Mouse (Mus musculus) liver, embryonic 14.5 days (tissue): Measurements from ENCODE around the gene Efcab9. TPM values are rescaled to one million over a fixed set of nuclear protein-coding genes. Genes with fewer than 3 reads are reported as not detected.

Experiments used
- ATAC-seq: fragments of 200-750 bp; cut with Nextera tagmentation; 2 replicates; pipeline ENCODE4 v1.8.0; 2017; ENCODE audit warnings: moderate number of reproducible peaks, mild to moderate bottlenecking, moderate library complexity; ENCODE audit not compliant: insufficient read depth
- DNase-seq, 3 experiments: peaks; one replicate each; pipeline ENCODE4 v3.0.0-alpha.2; 2012 to 2013; ENCODE audit warnings: low read depth in 3 of 3, low spot score in 3 of 3
- H3K27ac ChIP-seq: fragments of 300-500 bp; sonication (generic); 2 replicates; pipeline ENCODE4 v1.5.1; 2014; ENCODE audit warnings: moderate library complexity, mild to moderate bottlenecking, control low read depth, inconsistent platforms
- H3K27me3 ChIP-seq: fragments of 300-500 bp; sonication (generic); 2 replicates; pipeline ENCODE4 v1.6.1; 2014; ENCODE audit warnings: mild to moderate bottlenecking, low read length, moderate library complexity; ENCODE audit not compliant: control insufficient read depth, insufficient read depth
- H3K36me3 ChIP-seq: fragments of 300-500 bp; sonication (generic); replicated peaks from 2 replicates; pipeline ENCODE4 v1.6.1; 2014; ENCODE audit warnings: low read depth; ENCODE audit not compliant: control insufficient read depth, insufficient read depth
- H3K4me1 ChIP-seq, 2 experiments: fragments of 200-500 bp in 1 of 2; fragments of 300-500 bp in 1 of 2; sonication (generic) in 1 of 2; replicated peaks; 2 replicates each; pipeline ENCODE4 v1.6.1; 2012 to 2014; ENCODE audit warnings: antibody characterized with exemption in 1 of 2, inconsistent platforms in 1 of 2, low read length in 1 of 2; ENCODE audit not compliant: control insufficient read depth in 2 of 2, insufficient read depth in 2 of 2
- H3K4me2 ChIP-seq: fragments of 300-500 bp; sonication (generic); 2 replicates; pipeline ENCODE4 v1.6.1; 2014; ENCODE audit warnings: low read depth, mild to moderate bottlenecking, control low read depth, moderate library complexity
- H3K4me3 ChIP-seq, 2 experiments: fragments of 200-500 bp in 1 of 2; fragments of 300-500 bp in 1 of 2; sonication (generic) in 1 of 2; 2 replicates each; pipeline ENCODE4 v1.5.1; 2012 to 2014; ENCODE audit warnings: low read depth in 2 of 2, low read length in 2 of 2, mild to moderate bottlenecking in 2 of 2, control low read depth in 1 of 2, inconsistent platforms in 1 of 2, moderate library complexity in 1 of 2; ENCODE audit not compliant: insufficient read depth in 1 of 2
- H3K9ac ChIP-seq: fragments of 300-500 bp; sonication (generic); replicated peaks from 2 replicates; pipeline ENCODE4 v1.6.1; 2014; ENCODE audit warnings: mild to moderate bottlenecking, control low read depth, moderate library complexity
- H3K9me3 ChIP-seq: fragments of 300-500 bp; sonication (generic); 2 replicates; pipeline ENCODE4 v1.6.1; 2016; ENCODE audit warnings: low read length, mixed read lengths; ENCODE audit not compliant: control insufficient read depth
- CTCF ChIP-seq: IDR thresholded peaks from 2 replicates; pipeline ENCODE4 v1.5.1; 2016; ENCODE audit warnings: antibody characterized with exemption, low read depth, control low read depth
- EP300 ChIP-seq: IDR thresholded peaks from 2 replicates; pipeline ENCODE4 v1.6.1; 2016; ENCODE audit warnings: antibody characterized with exemption, low read depth
- WGBS: fragments of 180-500 bp; shearing (Covaris S2); extraction: QIAGEN DNeasy Blood & Tissue Kit; methylation state at CpG from one replicate; pipeline ENCODE4 v1.1.7; 2014; ENCODE audit not compliant: insufficient replicate concordance; 5-methylcytosine and 5-hydroxymethylcytosine counted together
- polyA plus RNA-seq, 2 experiments: library from polyadenylated mRNA; depleted of rRNA in 1 of 2; stranded (reverse) in 1 of 2; unstranded in 1 of 2; fragments of >200 nt; fragmentation: Nextera tagmentation in 1 of 2; extraction: Ambion mirVana in 1 of 2; gene quantifications; 2 replicates each; pipeline versions ENCODE4 v1.2.1 to v1.2.3; 2012 to 2014

Efcab9 gene
- polyA plus RNA-seq, 2 experiments = 0.22 to 0.26 TPM

- H3K9me3 ChIP-seq = no peaks in the 10 kb centered on the region
- no peak overlapping the region for H3K4me2 ChIP-seq
- H3K4me1 ChIP-seq = peaks cover 9 to 33% of the 10 kb centered on the region in 2 experiments
- H3K27me3 ChIP-seq = no peaks in the 10 kb centered on the region
- H3K9ac ChIP-seq = no peak overlapping the region
- TF ChIP-seq EP300 (no peak), CTCF (no peak)
- WGBS = 46% methylated on average over 5 of the region's 5 CpGs
- no peak for ATAC-seq
- H3K36me3 ChIP-seq = no peaks in the 10 kb centered on the region
- H3K27ac ChIP-seq = no peak overlapping the region
- H3K4me3 ChIP-seq = no peak overlapping the region
- no peak for DNase-seq
These were observed 30.8 kb upstream of the Efcab9 start for GRCm38 (mm10) chr11:32562706-32563105.

DNA sequence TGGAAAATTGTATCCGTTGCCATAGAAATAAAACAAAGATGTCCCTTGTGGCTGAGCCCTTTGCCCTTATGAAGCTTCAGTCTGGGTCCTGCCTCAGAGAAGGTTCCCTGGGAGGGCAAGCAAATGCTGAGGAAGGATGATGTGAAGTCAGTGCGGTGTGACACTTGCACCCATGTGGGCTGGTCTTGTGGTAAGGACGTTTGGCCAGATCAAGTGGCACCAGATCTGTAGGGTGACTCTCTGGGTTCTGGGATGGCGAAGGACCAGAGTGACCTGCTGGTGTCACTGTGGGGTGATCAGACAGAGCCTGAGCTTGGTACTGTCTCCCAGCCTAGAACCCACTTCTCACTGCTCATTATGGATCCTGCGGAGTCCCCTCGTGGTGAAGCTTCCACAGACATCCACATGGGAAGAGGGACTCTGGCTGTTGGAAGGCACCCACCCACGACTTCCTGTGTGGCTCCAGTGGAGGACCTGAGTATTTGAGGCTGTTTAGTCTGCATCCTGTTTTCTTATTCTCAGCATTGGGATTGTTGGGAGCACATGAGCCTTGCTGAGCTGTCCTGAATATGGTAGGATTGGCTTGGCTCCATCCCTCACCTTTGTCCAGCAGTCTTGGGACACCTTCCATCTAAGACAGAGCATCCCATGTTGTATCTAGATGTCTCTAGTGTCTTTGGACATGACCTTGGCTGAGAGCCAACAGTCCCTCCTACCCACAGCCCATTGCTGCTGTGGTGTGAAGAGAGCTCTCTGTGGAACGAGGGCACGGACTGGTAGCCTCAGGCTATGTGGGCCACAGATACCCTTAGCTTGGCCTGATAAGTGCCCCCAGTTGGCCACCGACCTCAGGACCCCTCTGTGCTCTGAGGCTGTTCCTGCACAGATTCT is 29.8 kb upstream of the Efcab9 start:
- Histone ChIP-seq H3K9me3 (no peaks in the 10 kb centered on the region), H3K4me1 (peaks cover 9 to 32% of the 10 kb centered on the region in 2 experiments), H3K27ac (no peak overlapping the region), H3K27me3 (no peaks in the 10 kb centered on the region), H3K4me3 (no peak overlapping the region), H3K4me2 (no peak overlapping the region), H3K9ac (no peak overlapping the region), H3K36me3 (no peaks in the 10 kb centered on the region)
- TF ChIP-seq CTCF (0 out of 2 replicates have a peak, but pooled peaks have one; percentile 0), EP300 (no peak)
- 56% methylated on average over 10 of the region's 10 CpGs for WGBS
- ATAC-seq = no peak
- no peak for DNase-seq

DNA sequence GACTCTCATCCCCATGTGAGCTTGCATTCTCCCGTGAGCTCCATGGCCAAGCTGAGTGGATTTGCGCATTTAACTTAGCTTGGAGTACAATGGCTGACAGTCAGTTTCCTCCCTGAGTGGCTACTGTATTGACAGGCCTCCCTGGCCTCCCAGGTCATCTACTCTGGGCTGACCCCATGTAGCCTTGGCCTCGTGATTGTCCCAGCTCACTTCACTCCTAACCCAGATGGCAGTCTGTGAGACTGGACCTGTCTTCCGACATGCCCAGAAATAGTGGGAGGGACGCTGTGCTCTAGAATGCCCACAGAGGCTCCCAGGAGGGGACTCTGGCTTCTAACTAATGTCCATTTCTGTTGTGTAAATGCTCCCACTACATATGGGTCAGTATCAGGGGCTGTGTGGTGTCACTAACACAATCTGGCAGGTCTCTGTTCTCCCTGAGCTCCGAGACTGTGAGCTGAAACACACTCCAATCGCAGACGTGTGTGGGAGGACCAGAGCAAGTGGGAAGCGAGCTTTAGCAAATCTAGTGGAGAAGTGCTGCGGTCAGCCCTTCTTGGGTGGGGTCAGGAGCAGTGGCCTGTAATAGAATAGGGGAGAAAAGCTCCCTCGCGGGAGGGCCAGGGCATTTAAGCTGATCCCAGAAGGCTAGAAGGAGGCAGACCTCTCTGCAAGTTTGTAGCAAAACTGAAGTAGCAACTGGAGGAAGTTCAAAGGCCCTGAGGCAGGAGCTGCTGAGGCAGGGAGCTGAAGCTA is 28.3 kb upstream of the Efcab9 start:
- H3K27ac ChIP-seq = no peak overlapping the region
- no peak for ATAC-seq
- H3K9me3 ChIP-seq = no peaks in the 10 kb centered on the region
- no peak overlapping the region for H3K9ac ChIP-seq
- peaks cover 6 to 21% of the 10 kb centered on the region in 2 experiments for H3K4me1 ChIP-seq
- no peak overlapping the region for H3K4me3 ChIP-seq
- no peak for DNase-seq
- H3K4me2 ChIP-seq = no peak overlapping the region
- H3K36me3 ChIP-seq = no peaks in the 10 kb centered on the region
- WGBS = 78% methylated on average over 12 of the region's 12 CpGs
- H3K27me3 ChIP-seq = no peaks in the 10 kb centered on the region
- no peak for TF ChIP-seq EP300
- TF ChIP-seq CTCF = no peak

- ATAC-seq (no peak), DNase-seq (no peak)
- 35% methylated on average over 8 of the region's 8 CpGs for WGBS
- no peaks in the 10 kb centered on the region for H3K36me3 ChIP-seq
- H3K4me2 ChIP-seq = no peak overlapping the region
- no peak overlapping the region for H3K9ac ChIP-seq
- H3K4me3 ChIP-seq = no peak overlapping the region
- TF ChIP-seq CTCF (no peak), EP300 (no peak)
- H3K27ac ChIP-seq = no peak overlapping the region
- no peaks in the 10 kb centered on the region for H3K9me3 ChIP-seq
- no peaks in the 10 kb centered on the region for H3K27me3 ChIP-seq
- H3K4me1 ChIP-seq = peaks cover 12 to 25% of the 10 kb centered on the region in 2 experiments
These were observed 26.8 kb upstream of the Efcab9 start for GRCm38 (mm10) chr11:32558677-32559076.

GRCm38 (mm10) chr11:32558026-32558425 is 26.1 kb upstream of the Efcab9 start:
- 80% methylated on average over 4 of the region's 4 CpGs for WGBS
- H3K4me3 ChIP-seq = no peak overlapping the region
- H3K4me1 ChIP-seq = peaks cover 19 to 29% of the 10 kb centered on the region in 2 experiments
- DNase-seq (no peak), ATAC-seq (no peak)
- H3K4me2 ChIP-seq = no peak overlapping the region
- no peaks in the 10 kb centered on the region for H3K9me3 ChIP-seq
- H3K27ac ChIP-seq = no peak overlapping the region
- H3K9ac ChIP-seq = no peak overlapping the region
- TF ChIP-seq CTCF = no peak
- no peak for TF ChIP-seq EP300
- H3K27me3 ChIP-seq = no peaks in the 10 kb centered on the region
- no peaks in the 10 kb centered on the region for H3K36me3 ChIP-seq
